29 mouse cellular contexts compared by ENCODE assay signal in the genomic region with DNA sequence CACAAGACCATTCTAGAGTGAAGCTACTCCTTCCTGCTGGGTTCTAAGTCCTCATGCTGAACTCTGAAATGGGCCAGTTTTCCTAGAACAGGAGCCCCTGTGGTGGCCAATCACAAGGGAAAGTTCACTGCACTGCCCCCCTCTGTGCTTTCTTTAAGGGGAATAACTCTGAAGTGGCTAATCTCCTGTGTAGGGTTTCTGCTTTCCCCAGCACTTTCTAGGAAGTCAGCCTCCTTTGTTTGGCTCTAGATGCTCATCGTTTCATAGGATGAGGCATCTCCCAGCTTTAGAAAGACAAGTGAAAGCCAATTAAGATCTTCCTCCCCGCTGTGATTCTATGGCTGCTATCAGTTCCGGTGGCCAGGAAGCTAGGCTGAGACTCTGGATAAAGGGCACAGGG. TPM values are rescaled to one million over a fixed set of nuclear protein-coding genes. Genes with fewer than 3 reads are reported as not detected.
DNase-seq lines count a peak whose midpoint lies in the region; ATAC-seq and TF ChIP-seq lines count a peak whose summit lies in the region.
"Had no signal": no experiment of that assay in that cellular context is flagged by ENCODE, and none has a peak within 500 bp of the region (broad histone marks: within the 10 kb centered on the region; RNA-seq: fewer than 3 reads in every experiment).

No protein-coding gene starts in this region.

- ATAC-seq in forebrain, embryonic 12.5 days (ENCODE audit: low FRiP score): no peak
- no peak for ATAC-seq in midbrain, embryonic 16.5 days
- ATAC-seq: activated CD4-positive, CD25-positive, alpha-beta regulatory T cell, adult 4 months; CD4-positive, CD25-positive, alpha-beta regulatory T cell, adult 4 months; forebrain, embryonic 14.5 days; forebrain, postnatal 0 days; hindbrain, postnatal 0 days; inflammation-experienced regulatory T-cells, adult 6 months; intestine, embryonic 16.5 days; Patski had no signal

- no peak overlapping the region for H3K4me2 ChIP-seq in forebrain, embryonic 12.5 days
- H3K4me2 ChIP-seq in midbrain, embryonic 16.5 days (ENCODE audit: low read length): no peak overlapping the region
- H3K4me2 ChIP-seq: embryonic facial prominence, embryonic 13.5 days; heart, embryonic 11.5 days; hindbrain, embryonic 13.5 days had no signal

- H3K9ac ChIP-seq in forebrain, embryonic 12.5 days: no peak overlapping the region
- no peak overlapping the region for H3K9ac ChIP-seq in midbrain, embryonic 16.5 days (ENCODE audit: low read depth, low read length)
- no peak overlapping the region for H3K9ac ChIP-seq in ES-E14 (ENCODE audit: insufficient read depth, low read depth, low read length, poor library complexity, severe bottlenecking)
- H3K9ac ChIP-seq: forebrain, postnatal 0 days; hindbrain, embryonic 13.5 days had no signal

- H3K9me3 ChIP-seq in forebrain, embryonic 10.5 days: no peaks in the 10 kb centered on the region
- H3K9me3 ChIP-seq in forebrain, embryonic 12.5 days: no peaks in the 10 kb centered on the region
- no peaks in the 10 kb centered on the region for H3K9me3 ChIP-seq in midbrain, embryonic 10.5 days (replicated peaks)
- no peaks in the 10 kb centered on the region for H3K9me3 ChIP-seq in midbrain, embryonic 16.5 days (replicated peaks; ENCODE audit: control insufficient read depth, low read length, poor library complexity, severe bottlenecking)
- H3K9me3 ChIP-seq in ES-E14 (ENCODE audit: control insufficient read depth, insufficient read depth, low read depth, low read length): no peaks in the 10 kb centered on the region
- H3K9me3 ChIP-seq in embryonic facial prominence, embryonic 10.5 days: no peaks in the 10 kb centered on the region
- H3K9me3 ChIP-seq: embryonic facial prominence, embryonic 13.5 days; G1E; hindbrain, embryonic 13.5 days had no signal

- no peaks in the 10 kb centered on the region for H3K36me3 ChIP-seq in forebrain, embryonic 10.5 days (replicated peaks)
- H3K36me3 ChIP-seq in forebrain, embryonic 12.5 days (replicated peaks): no peaks in the 10 kb centered on the region
- H3K36me3 ChIP-seq in midbrain, embryonic 10.5 days: no peaks in the 10 kb centered on the region
- H3K36me3 ChIP-seq in midbrain, embryonic 16.5 days (ENCODE audit: control insufficient read depth, insufficient read depth, low read length): no peaks in the 10 kb centered on the region
- no peaks in the 10 kb centered on the region for H3K36me3 ChIP-seq in ES-E14 (ENCODE audit: control insufficient read depth, insufficient read depth, low read length, poor library complexity, severe bottlenecking)
- H3K36me3 ChIP-seq in embryonic facial prominence, embryonic 10.5 days (replicated peaks): no peaks in the 10 kb centered on the region
- H3K36me3 ChIP-seq: embryonic facial prominence, embryonic 13.5 days; G1E; hindbrain, embryonic 13.5 days had no signal

- peaks cover 29% of the 10 kb centered on the region for H3K4me1 ChIP-seq in forebrain, embryonic 10.5 days
- peaks cover 5% of the 10 kb centered on the region; the same call in 1 of the 2 replicates for H3K4me1 ChIP-seq in forebrain, embryonic 12.5 days
- peaks cover 33% of the 10 kb centered on the region for H3K4me1 ChIP-seq in midbrain, embryonic 10.5 days
- H3K4me1 ChIP-seq in midbrain, embryonic 16.5 days (ENCODE audit: control insufficient read depth, insufficient read depth, low read length): no peaks in the 10 kb centered on the region; the same call in 1 of the 2 replicates
- peaks cover 0 to 5% of the 10 kb centered on the region in 2 experiments; a peak in 1 of 4 replicates for H3K4me1 ChIP-seq in ES-E14 (ENCODE audit: control insufficient read depth in 2 of 2, insufficient read depth in 2 of 2, low read length in 2 of 2, poor library complexity in 1 of 2)
- H3K4me1 ChIP-seq in embryonic facial prominence, embryonic 10.5 days: peaks cover 27% of the 10 kb centered on the region
- H3K4me1 ChIP-seq: embryonic facial prominence, embryonic 13.5 days; hindbrain, embryonic 13.5 days had no signal

- in situ Hi-C loops in ES-E14 (cut with MboI; ENCODE audit: low sequenced_read_pairs in 2 of 2, unreplicated experiment in 2 of 2): no loop called here

- H3K27me3 ChIP-seq in forebrain, embryonic 10.5 days (ENCODE audit: poor library complexity, severe bottlenecking): peaks cover 15% of the 10 kb centered on the region; the same call in 1 of the 2 replicates
- H3K27me3 ChIP-seq in forebrain, embryonic 12.5 days: no peaks in the 10 kb centered on the region
- peaks cover 4% of the 10 kb centered on the region for H3K27me3 ChIP-seq in midbrain, embryonic 10.5 days (ENCODE audit: low read depth, poor library complexity, severe bottlenecking)
- H3K27me3 ChIP-seq in midbrain, embryonic 16.5 days (ENCODE audit: control insufficient read depth, insufficient read depth, low read depth, low read length): no peaks in the 10 kb centered on the region
- 0 out of 2 replicates have a peak, but pooled peaks cover 5% of the 10 kb centered on the region for H3K27me3 ChIP-seq in embryonic facial prominence, embryonic 10.5 days (replicated peaks; ENCODE audit: low read depth, poor library complexity, severe bottlenecking)
- H3K27me3 ChIP-seq: embryonic facial prominence, embryonic 13.5 days; hindbrain, embryonic 13.5 days; Patski had no signal

- 11% methylated on average over 3 of the region's 3 CpGs for WGBS in forebrain, embryonic 10.5 days
- 13% methylated on average over 3 of the region's 3 CpGs for WGBS in forebrain, embryonic 12.5 days
- WGBS in midbrain, embryonic 10.5 days: 22% methylated on average over 3 of the region's 3 CpGs
- 22% methylated on average over 3 of the region's 3 CpGs for WGBS in midbrain, embryonic 16.5 days
- WGBS in embryonic facial prominence, embryonic 10.5 days: 13% methylated on average over 3 of the region's 3 CpGs

- H3K4me3 ChIP-seq in forebrain, embryonic 10.5 days: no peak overlapping the region
- no peak overlapping the region for H3K4me3 ChIP-seq in forebrain, embryonic 12.5 days (replicated peaks)
- no peak overlapping the region for H3K4me3 ChIP-seq in midbrain, embryonic 10.5 days
- no peak overlapping the region for H3K4me3 ChIP-seq in midbrain, embryonic 16.5 days (ENCODE audit: low read depth, low read length)
- H3K4me3 ChIP-seq in ES-E14 (ENCODE audit: insufficient read depth in 1 of 2, low read depth in 1 of 2, low read length in 2 of 2, poor library complexity in 1 of 2, severe bottlenecking in 1 of 2): no peak overlapping the region
- no peak overlapping the region for H3K4me3 ChIP-seq in embryonic facial prominence, embryonic 10.5 days
- H3K4me3 ChIP-seq: embryonic facial prominence, embryonic 13.5 days; erythroblast, embryonic 14.5 days; gastrocnemius, adult 2 months; hindbrain, embryonic 13.5 days had no signal

- peak overlapping the region; percentile 67; the same call in 1 of the 2 replicates for H3K27ac ChIP-seq in forebrain, embryonic 10.5 days
- H3K27ac ChIP-seq in forebrain, embryonic 12.5 days: no peak overlapping the region
- H3K27ac ChIP-seq in midbrain, embryonic 10.5 days (replicated peaks): peak overlapping the region; percentile 67
- H3K27ac ChIP-seq in midbrain, embryonic 16.5 days (ENCODE audit: low read length): no peak overlapping the region
- no peak overlapping the region for H3K27ac ChIP-seq in ES-E14 (ENCODE audit: insufficient read depth, low read depth, low read length, poor library complexity, severe bottlenecking)
- 0 out of 2 replicates have a peak overlapping the region, but pooled peaks have one; percentile 48 for H3K27ac ChIP-seq in embryonic facial prominence, embryonic 10.5 days (replicated peaks)
- H3K27ac ChIP-seq: embryonic facial prominence, embryonic 13.5 days; gastrocnemius, adult 2 months; hindbrain, embryonic 13.5 days; hindbrain, postnatal 0 days had no signal

- DNase-seq in forebrain, embryonic 10.5 days (ENCODE audit: extremely low spot score, low spot score): no peak
- DNase-seq in midbrain, embryonic 10.5 days (ENCODE audit: low spot score): no peak
- DNase-seq in ES-E14 (ENCODE audit: low read depth, low spot score): peak; percentile 20
- DNase-seq in embryonic facial prominence, embryonic 10.5 days (ENCODE audit: low spot score): no peak
- DNase-seq in B cell, adult 2 months: no peak
- DNase-seq: adrenal gland, adult 8-10 months; cerebellum, adult 11 months; cerebellum, adult 8-10 months; cerebellum, postnatal 10 days; cerebellum, postnatal 36 days; forebrain, postnatal 0 days; gastrocnemius, postnatal 14 days; heart, adult 11 months; kidney, adult 18-20 months had no signal

TF ChIP-seq in ES-E14, 5 proteins besides CTCF, POLR2A, EP300 and RAD21:
- TF ChIP-seq HCFC1 (IDR thresholded peaks at IDR 0.05; ENCODE audit: borderline replicate concordance, insufficient read depth, low read length) (no peak), ZNF384 (IDR thresholded peaks at IDR 0.05; ENCODE audit: low read depth, low read length) (no peak), CHD2 (IDR thresholded peaks at IDR 0.05; ENCODE audit: low read depth, low read length) (no peak), ZC3H11A (IDR thresholded peaks at IDR 0.05; ENCODE audit: borderline replicate concordance, low read depth, low read length) (no peak), MAFK (IDR thresholded peaks at IDR 0.05; ENCODE audit: insufficient read depth, low read depth, low read length) (no peak)

RNA-seq across cellular contexts. Expression of a gene that starts 18.3 kb away (rescaled TPM):
- 22.4 and 26.6 TPM in 2 replicates for polyA plus RNA-seq in forebrain, embryonic 10.5 days (2016; fragmentation: Nextera tagmentation; extraction: Ambion mirVana)
- polyA plus RNA-seq in forebrain, embryonic 12.5 days (2016; fragmentation: Nextera tagmentation; extraction: Ambion mirVana): 52.3 and 56.8 TPM in 2 replicates
- polyA plus RNA-seq in midbrain, embryonic 10.5 days (2016; fragmentation: Nextera tagmentation; extraction: Ambion mirVana): 24.3 and 30.4 TPM in 2 replicates
- 64.0 and 78.9 TPM in 2 replicates for polyA plus RNA-seq in midbrain, embryonic 16.5 days (2015; fragmentation: Nextera tagmentation; extraction: Ambion mirVana)
- 94.0 and 127 TPM in 2 replicates for total RNA-seq in ES-E14 (2012; rRNA removed)
- polyA plus RNA-seq in embryonic facial prominence, embryonic 10.5 days (2016; fragmentation: Nextera tagmentation; extraction: Ambion mirVana): 24.9 and 25.5 TPM in 2 replicates

Comparison
In these comparisons a context has a peak if more than half of its experiments do, and no peak if none do; other contexts are left out.
1. H3K27ac ChIP-seq: peak in forebrain, embryonic 10.5 days (single experiment), midbrain, embryonic 10.5 days (single experiment) and embryonic facial prominence, embryonic 10.5 days (single experiment); none in forebrain, embryonic 12.5 days (single experiment), midbrain, embryonic 16.5 days (single experiment) and ES-E14 (single experiment).